Mouse (Mus musculus) lung, postnatal 10 days (tissue): ENCODE measurements around the gene Pold4.

Experiments used
- DNase-seq: peaks from one replicate; pipeline ENCODE4 v3.0.0; 2021

Pold4 gene

DNA sequence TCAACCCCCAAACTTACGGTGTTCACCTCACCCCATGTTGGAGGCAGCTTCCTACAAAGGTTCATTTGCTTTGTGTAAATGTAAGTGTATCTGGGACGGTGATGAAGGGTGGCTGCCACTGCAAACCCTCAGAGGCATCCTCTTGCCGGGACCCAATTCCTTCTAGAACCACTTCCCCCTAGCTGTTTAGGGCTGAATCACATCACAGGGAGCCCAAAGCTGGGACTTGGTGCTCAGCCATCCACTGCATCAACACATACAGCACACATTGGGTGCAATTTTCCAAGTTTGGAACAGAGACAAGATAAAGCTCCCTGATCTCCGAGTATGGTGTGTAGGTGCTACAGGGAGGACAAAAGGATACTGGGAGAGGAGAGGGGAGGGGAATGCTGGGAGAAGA lies 26.8 kb upstream of the Pold4 start:
- DNase-seq: no peak

DNA sequence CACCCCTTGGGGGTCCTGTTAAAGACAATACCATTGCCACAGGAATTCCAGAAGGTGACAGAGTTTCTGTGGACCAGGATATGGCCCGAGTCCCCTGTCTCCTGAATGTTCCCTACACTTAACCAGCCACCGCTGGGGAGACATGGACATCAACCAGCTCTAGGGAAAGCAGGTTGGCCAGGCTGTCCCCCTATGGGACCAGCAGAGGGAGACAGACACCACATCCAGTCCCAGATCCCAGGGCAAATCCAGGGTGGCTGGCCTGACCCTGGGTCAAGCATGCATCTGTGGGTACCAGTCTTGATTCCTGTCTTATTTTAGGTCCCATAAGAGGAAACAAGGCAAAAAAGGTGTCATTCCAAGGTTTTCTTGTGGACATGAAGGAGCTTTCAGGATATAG lies 24.7 kb upstream of the Pold4 start:
- peak; percentile 88 for DNase-seq

DNA sequence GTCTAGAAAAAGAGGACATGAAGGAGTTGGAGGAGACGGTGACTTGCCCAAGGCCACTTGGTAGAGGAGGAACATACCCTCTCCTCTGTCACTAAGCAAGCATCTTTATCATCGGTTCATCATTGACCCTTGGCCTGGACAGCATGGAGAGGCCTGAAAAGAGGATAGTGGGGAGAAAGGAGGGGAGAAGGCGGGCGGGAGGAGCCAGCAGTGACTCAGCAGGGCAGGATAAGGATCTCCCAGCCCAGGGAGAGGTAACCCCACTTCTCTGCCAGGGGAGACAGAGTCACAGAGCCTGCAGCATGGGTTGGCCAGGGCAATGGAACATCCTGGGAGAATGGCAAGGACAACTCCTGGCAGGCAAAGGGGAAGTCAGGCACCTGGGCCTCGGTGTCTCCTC lies 23.1 kb upstream of the Pold4 start:
- DNase-seq: no peak

DNA sequence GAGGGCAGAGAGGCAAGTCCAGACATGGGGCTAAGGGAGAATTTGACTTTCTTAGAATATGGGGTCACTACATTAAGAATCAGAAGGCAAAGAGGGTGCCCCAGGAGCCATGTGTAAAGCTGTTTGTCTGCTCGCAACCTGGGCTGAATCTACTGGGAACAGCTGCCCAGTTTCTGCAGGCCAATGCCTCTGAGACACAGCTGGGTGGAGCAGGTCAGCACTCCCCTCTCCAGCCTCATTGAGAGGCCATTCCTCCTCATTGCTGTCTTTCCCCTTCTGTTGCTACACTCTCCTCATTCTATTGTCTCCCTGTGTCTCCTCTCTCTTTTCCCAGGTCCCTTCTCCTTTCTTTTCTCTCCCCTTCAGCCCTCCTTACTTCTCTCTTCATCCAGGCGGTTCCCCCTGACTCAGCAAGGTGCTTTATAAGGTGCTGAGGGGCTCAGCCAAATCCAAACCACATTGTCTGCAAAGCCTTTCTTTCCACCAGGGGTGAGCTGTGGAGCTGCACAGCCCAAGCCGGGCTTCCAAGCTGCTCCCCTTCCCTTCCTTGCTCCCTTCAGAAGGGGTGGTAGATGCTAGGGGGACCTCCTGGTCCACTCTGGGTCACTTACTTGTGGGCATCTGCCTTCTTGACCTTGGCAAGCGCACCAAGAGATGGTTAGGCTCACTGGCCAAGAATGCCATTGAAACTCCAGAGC lies 19.7 kb upstream of the Pold4 start:
- DNase-seq: no peak

DNA sequence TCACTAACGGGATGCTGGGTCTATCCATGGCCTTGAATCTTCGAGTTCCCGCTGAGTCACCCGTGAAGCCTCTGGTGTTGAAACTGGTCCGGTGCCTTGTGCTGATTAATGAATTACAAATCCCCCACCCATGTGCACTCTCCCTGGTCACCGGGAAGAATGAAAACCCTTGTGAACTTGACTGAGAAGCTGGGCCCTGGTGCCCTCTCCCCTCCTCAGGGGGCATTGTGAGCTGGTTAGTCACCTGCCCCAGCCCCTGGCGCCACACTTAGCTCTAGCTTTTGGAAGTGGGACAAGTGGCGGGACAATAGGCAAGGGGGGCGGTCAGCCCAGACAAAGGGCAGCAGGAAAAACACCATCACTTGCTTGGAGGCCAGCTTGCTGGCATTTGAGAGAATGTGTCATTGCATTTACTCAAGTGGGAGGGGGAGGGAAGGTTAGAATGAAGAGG lies 18.1 kb upstream of the Pold4 start:
- DNase-seq: peak; percentile 73

DNA sequence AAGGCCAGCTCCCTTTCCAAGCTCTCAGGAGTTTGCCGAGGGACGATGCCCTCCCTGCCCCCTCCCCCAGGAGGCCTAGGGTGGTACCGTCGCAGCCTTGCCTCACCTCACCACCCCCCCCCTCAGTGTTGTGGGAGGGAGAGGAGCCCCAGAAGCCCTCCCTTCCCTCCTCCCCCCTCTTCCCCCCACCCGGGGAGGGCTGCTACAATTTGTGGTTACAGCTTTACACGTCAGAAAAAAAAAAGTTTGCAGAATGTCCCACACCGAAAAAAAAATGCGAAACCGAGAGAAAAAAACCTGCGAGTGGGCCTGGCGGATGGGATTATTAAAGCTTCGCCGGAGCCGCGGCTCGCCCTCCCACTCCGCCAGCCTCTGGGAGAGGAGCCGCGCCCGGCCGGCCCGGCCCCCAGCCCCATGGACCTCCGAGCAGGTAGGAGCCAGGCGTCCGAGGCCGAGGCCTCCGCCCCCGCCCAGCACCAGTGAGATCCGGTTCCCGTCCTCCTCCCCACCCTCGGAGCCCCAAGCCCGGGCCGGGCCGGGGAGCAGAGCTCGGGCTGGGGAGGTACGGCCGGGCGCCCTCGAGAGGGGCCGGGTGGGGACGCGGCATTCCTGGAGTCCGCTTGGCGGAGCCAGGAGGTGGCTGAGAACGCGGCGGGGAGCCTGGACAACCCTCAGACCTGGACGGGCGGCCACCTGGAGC lies 17.5 kb upstream of the Pold4 start, which contains the start of the genes Clcf1 and AC109138.7:
Clcf1 (plus strand) TSS at position 168 of the 700 bp plus-strand sequence.
AC109138.7 (plus strand) TSS at position 287 of the 700 bp plus-strand sequence.
- peak; percentile 79 for DNase-seq

DNA sequence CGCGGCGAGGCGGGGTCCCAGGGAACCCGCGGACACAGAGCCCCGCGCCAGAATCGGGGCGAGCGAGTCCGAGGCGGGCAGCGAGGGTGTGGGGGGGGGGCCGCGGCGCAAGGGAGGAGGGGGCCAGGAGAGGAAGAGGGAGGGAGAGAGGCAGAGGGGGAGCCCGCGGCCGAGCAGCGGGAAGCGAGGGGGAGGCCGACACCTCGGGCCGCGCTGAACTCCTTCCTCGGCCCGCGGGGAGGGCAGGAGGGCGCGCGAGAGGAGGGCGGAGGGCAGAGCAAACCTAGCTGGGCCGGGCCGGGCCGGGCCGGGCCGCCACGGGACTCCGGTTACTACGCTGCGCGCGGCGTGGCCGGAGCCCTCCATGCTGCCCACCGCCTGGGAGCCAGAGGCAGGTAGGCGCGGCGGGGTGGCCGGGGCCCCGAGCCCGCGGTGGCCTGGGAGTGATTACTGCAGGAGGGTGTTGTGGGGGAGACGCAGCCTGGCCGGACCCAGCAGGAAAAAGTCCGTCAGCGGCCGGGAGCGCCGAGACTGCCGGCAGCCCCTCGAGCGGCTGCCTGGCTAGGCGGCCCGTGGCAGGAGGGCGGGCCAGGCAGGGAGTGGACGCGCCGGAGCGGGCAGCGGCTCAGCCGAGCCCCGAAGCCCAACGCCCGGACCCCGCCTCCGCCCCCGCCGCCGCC lies 16.8 kb upstream of the Pold4 start:
- DNase-seq: peak; percentile 63

DNA sequence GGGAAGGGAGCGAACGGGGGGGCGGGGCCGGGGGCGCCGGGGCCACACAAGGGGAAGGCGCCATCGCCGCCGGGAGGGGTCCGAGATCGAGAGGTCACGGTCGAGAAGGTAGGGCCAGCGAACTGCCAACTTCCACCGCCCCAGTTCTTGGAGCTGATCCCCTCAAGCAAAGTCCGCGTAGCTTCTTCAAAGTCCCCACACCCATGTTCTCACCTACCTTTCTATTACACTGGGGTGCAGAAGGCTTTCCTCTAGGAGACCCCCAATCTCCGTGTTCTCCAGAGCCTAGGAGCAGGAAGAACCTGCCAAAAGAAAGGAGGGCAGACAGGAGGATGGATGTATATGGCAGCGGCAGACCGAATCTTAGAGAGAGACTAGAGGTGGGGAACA lies 16.3 kb upstream of the Pold4 start:
- DNase-seq: no peak

DNA sequence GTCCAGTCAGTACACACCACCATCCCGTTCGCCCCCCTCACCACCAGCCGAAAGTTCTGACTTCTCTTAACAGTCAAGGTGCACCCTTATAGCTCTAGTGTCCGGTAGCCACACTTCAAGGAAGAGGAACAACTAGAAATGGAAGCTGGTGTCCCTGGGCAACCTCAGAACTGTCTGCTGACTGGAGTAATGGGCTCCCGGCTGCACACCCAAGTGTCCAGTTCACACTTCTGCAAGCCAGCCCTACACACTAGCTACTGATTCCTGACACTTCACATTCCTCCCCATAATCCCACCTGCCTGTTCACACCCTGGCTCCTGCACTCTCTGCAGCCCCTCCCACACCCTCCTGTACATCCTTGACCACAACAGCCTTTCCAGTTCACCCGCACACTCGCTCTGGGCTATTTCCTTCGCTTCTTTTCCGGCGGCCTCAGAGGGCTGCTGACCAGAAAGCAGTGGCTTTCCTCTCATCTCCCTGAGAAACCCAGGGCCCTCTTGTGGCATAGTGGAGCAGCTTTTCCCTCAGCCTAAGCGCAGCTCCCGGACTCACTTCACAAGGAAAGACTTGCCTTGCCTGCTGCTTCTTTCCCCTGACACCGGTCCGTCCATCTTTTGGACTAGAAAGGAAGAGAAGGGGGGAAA lies 15.5 kb upstream of the Pold4 start:
- peak; percentile 78 for DNase-seq

DNA sequence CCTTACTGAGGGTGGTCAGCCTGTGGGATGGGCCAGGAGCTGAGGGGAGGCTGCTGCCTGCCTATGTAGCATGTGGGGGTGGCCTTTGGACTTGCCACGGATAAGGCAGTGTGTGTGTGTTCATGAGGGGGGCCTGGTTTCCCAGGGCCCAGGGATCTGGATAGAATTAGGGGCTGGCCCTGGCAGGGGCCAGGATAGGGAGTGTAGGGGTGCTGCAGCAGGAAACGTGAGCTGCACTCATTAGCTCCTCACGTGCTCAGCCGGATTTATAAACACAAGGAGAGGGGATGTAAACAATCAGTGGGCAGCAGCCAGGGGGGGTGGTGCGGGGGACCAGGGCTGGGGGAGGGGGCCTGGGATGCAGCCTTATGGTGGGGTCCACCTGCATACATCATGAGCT lies 14.6 kb upstream of the Pold4 start:
- DNase-seq: peak; percentile 62

DNA sequence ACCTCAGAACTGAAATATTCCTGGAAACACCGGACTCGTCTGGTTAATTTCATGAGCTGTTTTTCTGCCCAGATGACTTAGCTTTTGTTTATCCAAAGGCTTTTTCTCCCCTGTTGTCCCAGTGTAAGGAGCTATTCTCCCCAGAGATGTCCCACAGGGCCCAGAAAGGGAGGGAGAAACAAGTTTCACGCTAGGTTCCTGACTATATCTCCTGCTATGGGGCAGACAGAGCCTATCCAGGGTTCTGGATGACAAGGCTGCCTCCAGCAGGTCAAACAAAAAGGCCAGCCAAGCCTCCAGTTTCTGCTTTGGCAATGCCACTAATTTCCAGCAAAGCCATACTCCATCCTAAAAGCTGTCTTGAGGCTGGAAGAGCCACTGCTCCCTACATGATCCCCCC lies 13.8 kb upstream of the Pold4 start:
- DNase-seq: no peak

DNA sequence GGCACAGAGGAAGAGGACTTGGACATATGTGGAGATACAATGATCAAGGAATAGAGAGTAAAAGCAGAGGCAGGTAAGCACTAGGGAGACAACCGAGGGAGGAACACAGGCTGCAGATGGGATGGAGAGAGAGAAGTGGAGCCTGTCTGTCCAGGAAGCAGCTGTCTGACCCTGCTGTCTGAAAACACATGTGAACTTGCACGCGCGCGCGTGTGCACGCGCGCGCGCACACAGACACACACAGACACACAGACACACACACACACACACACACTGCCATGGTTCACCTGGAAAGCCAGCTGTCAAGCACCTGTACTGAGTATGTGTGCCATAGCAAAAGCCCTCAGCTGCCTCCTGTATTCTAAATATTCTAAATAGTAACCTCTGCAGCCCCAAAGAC lies 13.4 kb upstream of the Pold4 start:
- no peak for DNase-seq

DNA sequence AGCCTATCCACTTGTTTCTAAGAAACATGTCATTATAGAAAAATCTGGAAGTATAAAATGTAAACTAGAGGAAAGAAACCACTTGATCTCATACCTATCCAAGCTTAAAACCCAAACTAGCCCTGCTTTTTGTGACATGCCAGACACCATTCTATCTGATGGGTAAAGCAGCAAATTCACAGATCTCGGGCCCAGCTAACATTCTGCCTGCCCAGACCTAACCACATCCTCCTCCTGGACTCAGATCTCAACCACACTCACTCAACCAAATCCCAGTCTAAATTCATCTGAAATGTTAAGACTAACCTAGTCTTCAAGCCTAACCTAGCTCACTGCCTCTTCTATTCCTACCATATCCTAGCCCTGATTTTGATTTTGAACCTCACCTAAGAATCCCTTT lies 12.9 kb upstream of the Pold4 start:
- DNase-seq: no peak

DNA sequence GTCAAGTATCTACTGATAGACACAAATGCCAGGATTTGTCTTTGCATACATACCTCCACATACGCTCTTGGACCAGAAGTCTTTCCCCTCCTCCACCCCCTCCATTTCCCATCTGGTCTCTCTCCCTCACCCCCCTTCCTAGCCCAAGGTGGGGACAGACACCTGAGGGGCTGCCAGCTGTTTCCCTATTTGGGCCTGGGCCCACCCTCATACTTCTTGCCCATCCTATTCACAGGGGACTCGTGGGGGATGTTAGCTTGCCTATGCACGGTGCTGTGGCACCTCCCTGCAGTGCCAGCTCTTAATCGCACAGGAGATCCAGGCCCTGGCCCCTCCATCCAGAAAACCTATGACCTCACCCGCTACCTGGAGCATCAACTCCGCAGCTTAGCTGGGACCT lies 11.8 kb upstream of the Pold4 start:
- DNase-seq: no peak

DNA sequence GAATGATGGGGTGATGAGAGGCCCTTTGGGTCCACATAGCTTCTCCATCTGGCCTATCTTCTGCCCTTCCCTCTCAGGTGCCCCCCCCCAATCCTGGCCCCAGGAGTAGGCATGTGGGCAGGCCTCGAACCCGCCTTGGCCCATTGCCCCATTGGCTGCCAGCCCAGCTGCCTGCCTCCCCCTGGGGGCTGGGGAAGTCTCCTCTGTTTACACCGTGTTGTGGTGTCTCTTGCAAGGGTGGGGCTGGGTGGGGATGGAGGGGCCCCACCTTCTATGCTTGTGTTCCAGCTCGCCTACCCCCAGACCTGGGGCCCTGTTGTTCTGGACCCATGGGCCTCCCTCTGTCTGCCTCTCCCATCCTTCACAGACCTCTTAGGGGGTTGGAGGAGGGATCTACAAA lies 11.3 kb upstream of the Pold4 start:
- peak; percentile 59 for DNase-seq

DNA sequence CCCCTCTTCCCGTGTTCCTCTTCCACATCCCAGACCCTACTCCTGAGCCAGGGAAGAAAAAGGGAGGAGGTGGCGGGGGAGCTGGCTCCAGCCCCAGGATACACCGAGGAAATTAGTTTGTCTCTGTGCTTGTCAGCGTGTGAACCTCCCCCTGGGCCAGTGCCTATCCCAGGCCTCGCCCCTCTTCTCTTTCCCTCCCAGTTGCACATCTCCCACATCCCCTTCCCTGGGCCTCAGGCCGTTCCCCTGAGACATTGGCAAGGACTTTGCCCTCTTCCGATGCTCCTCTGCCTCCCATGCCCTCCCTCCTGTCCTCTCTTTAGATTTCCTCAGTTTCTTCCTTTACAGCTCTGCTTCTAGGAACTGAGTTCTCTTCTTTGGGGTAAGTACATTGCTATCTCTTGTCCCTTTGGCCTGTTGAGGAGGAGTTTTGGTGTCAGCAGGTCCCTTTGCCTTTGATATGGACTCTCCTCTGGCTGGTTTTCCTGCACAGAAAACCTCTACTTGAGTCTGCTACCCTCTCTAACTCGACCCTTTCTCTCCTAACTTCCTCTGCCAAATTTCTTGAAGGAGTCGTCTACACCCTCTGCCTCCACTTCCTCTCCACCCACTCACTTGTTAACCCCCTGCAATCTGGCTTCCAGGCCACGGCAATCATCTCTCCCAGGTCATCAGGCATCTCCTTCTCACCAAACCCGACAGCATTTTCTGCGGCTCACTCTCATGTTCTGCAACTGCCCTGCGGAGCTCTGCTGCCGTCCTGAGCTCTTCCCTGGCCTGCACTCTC lies 10.5 kb upstream of the Pold4 start:
- DNase-seq: peak; percentile 77

DNA sequence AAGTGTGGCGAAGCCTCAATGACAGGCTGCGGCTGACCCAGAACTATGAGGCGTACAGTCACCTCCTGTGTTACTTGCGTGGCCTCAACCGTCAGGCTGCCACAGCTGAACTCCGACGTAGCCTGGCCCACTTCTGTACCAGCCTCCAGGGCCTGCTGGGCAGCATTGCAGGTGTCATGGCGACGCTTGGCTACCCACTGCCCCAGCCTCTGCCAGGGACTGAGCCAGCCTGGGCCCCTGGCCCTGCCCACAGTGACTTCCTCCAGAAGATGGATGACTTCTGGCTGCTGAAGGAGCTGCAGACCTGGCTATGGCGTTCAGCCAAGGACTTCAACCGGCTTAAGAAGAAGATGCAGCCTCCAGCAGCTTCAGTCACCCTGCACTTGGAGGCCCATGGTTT lies 9.5 kb upstream of the Pold4 start:
- no peak for DNase-seq

DNA sequence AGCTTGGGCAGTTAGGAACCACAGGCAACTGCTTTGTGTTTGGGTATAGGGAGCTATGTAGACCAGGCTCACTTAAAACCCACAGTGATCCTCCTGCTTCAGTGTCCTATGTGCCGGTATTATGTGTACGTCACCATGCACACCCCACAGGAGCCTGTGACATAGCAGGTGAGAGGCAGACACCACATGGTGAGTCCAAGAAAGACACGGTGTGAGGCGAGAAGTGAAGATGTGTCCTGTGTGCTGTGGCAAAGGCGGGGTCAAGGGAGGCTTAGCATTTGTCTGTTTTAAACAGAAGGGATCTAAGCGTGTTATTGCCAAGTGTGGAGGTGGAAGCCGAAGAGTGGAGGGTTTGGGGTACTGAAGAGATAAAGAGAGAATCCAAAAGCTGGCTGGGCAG lies 4.9 kb upstream of the Pold4 start:
- no peak for DNase-seq

DNA sequence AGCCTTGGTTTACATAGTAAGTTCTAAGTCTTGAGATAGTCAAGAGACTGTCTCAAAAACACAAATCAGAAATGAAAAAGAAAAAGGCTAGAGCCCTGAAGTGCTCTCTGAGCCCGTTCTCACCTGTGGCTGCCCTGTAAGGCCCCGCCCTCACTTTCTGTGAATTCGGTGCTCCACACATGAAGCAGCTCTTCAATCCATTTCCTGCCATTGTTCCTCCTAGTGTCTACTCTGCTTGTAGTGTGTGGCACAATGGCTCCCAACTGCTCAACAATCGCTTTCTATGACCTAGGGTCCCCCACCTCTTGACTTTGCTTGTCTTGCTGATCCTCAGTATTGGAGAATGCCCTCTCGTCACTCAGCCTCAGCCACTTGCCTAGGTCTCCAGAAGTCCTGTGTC lies 4.3 kb upstream of the Pold4 start:
- no peak for DNase-seq

DNA sequence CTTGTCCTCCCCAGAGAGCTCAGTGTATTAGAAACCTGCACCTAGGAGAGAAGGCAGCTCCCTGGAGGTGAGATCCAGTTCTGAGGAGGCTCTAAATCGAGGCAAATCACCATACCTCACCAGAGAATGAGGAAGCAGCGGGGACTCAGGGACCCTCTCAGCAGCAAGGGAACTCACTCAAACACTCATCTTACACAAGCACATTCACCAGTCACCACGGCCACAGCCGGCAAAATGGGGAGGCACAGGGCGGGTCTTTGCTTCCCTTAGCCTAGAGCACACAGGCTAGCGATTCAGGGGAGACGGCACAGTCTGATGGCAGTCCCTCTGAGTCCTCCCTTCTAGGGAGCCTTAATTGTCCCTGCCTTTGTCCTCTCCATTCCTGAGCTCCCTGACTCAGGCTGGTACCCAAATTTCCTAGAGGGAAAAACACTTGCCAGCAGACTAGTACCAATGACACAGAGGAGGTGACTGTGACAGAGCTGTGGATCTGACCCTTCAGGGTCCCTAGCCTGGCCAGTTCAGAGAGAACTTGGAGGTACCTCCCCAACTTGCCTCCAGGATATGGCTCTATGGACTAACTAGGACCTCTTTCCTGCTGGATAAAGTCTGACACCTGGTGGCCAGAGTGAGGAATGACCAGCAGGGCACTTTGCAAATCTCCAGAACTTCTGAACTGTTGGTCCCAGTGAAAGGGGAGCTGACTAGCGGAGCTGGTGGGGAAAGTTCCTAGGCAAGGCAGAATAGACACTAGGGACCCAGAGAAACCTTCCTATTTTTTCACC lies 3.6 kb upstream of the Pold4 start:
- peak; percentile 90 for DNase-seq

DNA sequence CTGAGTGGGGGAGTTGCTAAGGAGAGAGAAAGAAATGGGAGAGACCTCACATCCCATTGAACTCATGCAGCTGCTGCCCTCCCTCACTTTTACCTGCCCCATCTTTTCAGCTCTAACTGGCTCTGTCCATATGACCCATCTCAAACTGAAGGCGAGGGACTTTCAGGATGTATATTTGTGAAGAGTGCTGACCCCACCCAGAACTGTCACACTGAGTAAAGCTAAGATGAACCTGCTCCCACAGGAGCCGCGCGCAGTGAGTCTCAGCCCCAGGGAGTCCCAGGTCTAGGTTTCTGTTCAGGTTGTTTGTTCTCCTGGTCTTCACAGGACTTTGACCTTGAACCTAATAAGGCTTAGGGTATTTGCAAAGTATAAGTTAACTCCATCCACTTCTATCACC lies 2.8 kb upstream of the Pold4 start:
- DNase-seq: no peak
